Comparison of ENCODE assay signal across 9 mouse cellular contexts in the genomic region with DNA sequence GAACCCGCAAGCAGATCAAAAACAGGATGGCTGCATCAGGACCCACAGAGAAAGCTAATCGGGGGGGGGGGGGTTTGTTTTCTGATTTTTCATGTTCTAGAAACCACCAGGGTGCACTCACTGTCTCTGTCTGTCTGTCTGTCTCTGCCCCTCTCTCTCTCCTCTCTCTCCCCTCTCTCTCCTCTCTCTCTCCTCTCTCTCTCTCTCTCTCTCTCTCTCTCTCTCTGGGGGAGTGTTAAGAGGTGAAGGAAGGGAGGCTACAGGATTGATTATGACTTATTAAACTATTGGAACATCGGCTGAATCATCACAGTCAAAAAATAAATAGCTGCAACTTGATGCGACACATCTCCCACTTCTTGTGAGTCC. TPM values are rescaled to one million over a fixed set of nuclear protein-coding genes. Genes with fewer than 3 reads are reported as not detected.
A peak's percentile ranks its signal among the peaks of the same experiment; 100 is the strongest.
DNase-seq lines count a peak whose midpoint lies in the region; ATAC-seq lines count a peak whose summit lies in the region.
"Had no signal": no experiment of that assay in that cellular context is flagged by ENCODE, and none has a peak within 500 bp of the region (broad histone marks: within the 10 kb centered on the region; RNA-seq: fewer than 3 reads in every experiment).

No protein-coding gene starts in this region.

- H3K27me3 ChIP-seq in heart, embryonic 16.5 days (ENCODE audit: control insufficient read depth, insufficient read depth, low read length): peaks cover 34% of the 10 kb centered on the region
- no peaks in the 10 kb centered on the region for H3K27me3 ChIP-seq in hindbrain, embryonic 15.5 days
- peaks cover 57% of the 10 kb centered on the region for H3K27me3 ChIP-seq in midbrain, embryonic 13.5 days

- H3K27ac ChIP-seq in heart, embryonic 16.5 days (ENCODE audit: low read length): no peak overlapping the region
- H3K27ac ChIP-seq in brown adipose tissue, adult 24 weeks (replicated peaks; ENCODE audit: low read depth, low read length): no peak overlapping the region
- H3K27ac ChIP-seq in hindbrain, embryonic 15.5 days (replicated peaks): no peak overlapping the region
- no peak overlapping the region for H3K27ac ChIP-seq in midbrain, embryonic 13.5 days

- no peak for DNase-seq in heart, postnatal 4 days
- no peak for DNase-seq in cerebellum, postnatal 25 days
- no peak for DNase-seq in testis, postnatal 10 days (ENCODE audit: low spot score)
- no peak for DNase-seq in layer of hippocampus, postnatal 25 days (ENCODE audit: extremely low spot score in 1 of 2, low spot score in 1 of 2)

- peak overlapping the region; percentile 85 for H3K4me2 ChIP-seq in heart, embryonic 16.5 days (ENCODE audit: low read depth, low read length)
- H3K4me2 ChIP-seq in hindbrain, embryonic 15.5 days: peak overlapping the region; percentile 98
- peak overlapping the region; percentile 93 for H3K4me2 ChIP-seq in midbrain, embryonic 13.5 days (replicated peaks)

- WGBS in heart, embryonic 16.5 days: 30% methylated on average over 4 of the region's 4 CpGs
- 19% methylated on average over 4 of the region's 4 CpGs for WGBS in hindbrain, embryonic 15.5 days
- WGBS in midbrain, embryonic 13.5 days: 29% methylated on average over 4 of the region's 4 CpGs

- no peaks in the 10 kb centered on the region for H3K36me3 ChIP-seq in heart, embryonic 16.5 days (ENCODE audit: control insufficient read depth, insufficient read depth)
- H3K36me3 ChIP-seq in hindbrain, embryonic 15.5 days: no peaks in the 10 kb centered on the region
- no peaks in the 10 kb centered on the region for H3K36me3 ChIP-seq in midbrain, embryonic 13.5 days

- no peak for ATAC-seq in heart, embryonic 16.5 days (replicated peaks; ENCODE audit: extremely low read depth, insufficient read depth, low FRiP score)
- ATAC-seq in hindbrain, embryonic 15.5 days (ENCODE audit: low FRiP score, low read depth): no peak
- ATAC-seq in midbrain, embryonic 13.5 days: no peak

- H3K4me1 ChIP-seq in heart, embryonic 16.5 days (ENCODE audit: control insufficient read depth, insufficient read depth, low read length): peaks cover 19% of the 10 kb centered on the region
- H3K4me1 ChIP-seq in brown adipose tissue, adult 24 weeks (ENCODE audit: control insufficient read depth, insufficient read depth, insufficient read length, low read length): peaks cover 4% of the 10 kb centered on the region; the same call in 1 of the 2 replicates
- peaks cover 31% of the 10 kb centered on the region for H3K4me1 ChIP-seq in hindbrain, embryonic 15.5 days (replicated peaks)
- H3K4me1 ChIP-seq in midbrain, embryonic 13.5 days (replicated peaks): peaks cover 44% of the 10 kb centered on the region

- no peak overlapping the region; the same call in 1 of the 2 replicates for H3K9ac ChIP-seq in heart, embryonic 16.5 days (ENCODE audit: low read length)
- H3K9ac ChIP-seq in hindbrain, embryonic 15.5 days: no peak overlapping the region
- H3K9ac ChIP-seq in midbrain, embryonic 13.5 days (replicated peaks): 0 out of 2 replicates have a peak overlapping the region, but pooled peaks have one; percentile 76

- no peaks in the 10 kb centered on the region for H3K9me3 ChIP-seq in heart, embryonic 16.5 days (replicated peaks; ENCODE audit: control insufficient read depth, low read length)
- H3K9me3 ChIP-seq in hindbrain, embryonic 15.5 days: no peaks in the 10 kb centered on the region
- no peaks in the 10 kb centered on the region for H3K9me3 ChIP-seq in midbrain, embryonic 13.5 days

- H3K4me3 ChIP-seq in heart, embryonic 16.5 days (ENCODE audit: low read length): peak overlapping the region; percentile 57
- peak overlapping the region; percentile 38; the same call in 1 of the 2 replicates for H3K4me3 ChIP-seq in brown adipose tissue, adult 24 weeks (ENCODE audit: insufficient read depth, low read depth, low read length)
- H3K4me3 ChIP-seq in hindbrain, embryonic 15.5 days: peak overlapping the region; percentile 58
- peak overlapping the region; percentile 57 for H3K4me3 ChIP-seq in midbrain, embryonic 13.5 days (replicated peaks)

RNA-seq across cellular contexts. Expression of a gene that starts 0.9 kb away (rescaled TPM):
- 1.2 and 2.6 TPM in 2 replicates for polyA plus RNA-seq in heart, embryonic 16.5 days (2015; fragmentation: Nextera tagmentation; extraction: Ambion mirVana)
- total RNA-seq in heart, postnatal 4 days (2021): not detected
- polyA plus RNA-seq in brown adipose tissue, adult 24 weeks (2012; ENCODE audit: insufficient read depth, insufficient read length, missing spikeins): not detected in 2 replicates
- 26.8 and 28.1 TPM in 2 replicates for polyA plus RNA-seq in hindbrain, embryonic 15.5 days (2015; fragmentation: Nextera tagmentation; extraction: Ambion mirVana)
- polyA plus RNA-seq in midbrain, embryonic 13.5 days (2015; fragmentation: Nextera tagmentation; extraction: Ambion mirVana): 15.7 and 19.4 TPM in 2 replicates
- 10 to 100 TPM; 25.6 to 27.3 TPM for total RNA-seq in layer of hippocampus, postnatal 25 days (2021)
- total RNA-seq: monocyte, adult 5-6 weeks had no signal

RNA-seq across cellular contexts. Expression of a gene that starts 30.7 kb away (rescaled TPM):
- 15.5 and 18.6 TPM in 2 replicates for polyA plus RNA-seq in heart, embryonic 16.5 days (2015; fragmentation: Nextera tagmentation; extraction: Ambion mirVana)
- total RNA-seq in heart, postnatal 4 days (2021): 10 to 100 TPM; 17.5 to 19.5 TPM
- polyA plus RNA-seq in brown adipose tissue, adult 24 weeks (2012; ENCODE audit: insufficient read depth, insufficient read length, missing spikeins): 16.7 and 19.4 TPM in 2 replicates
- polyA plus RNA-seq in hindbrain, embryonic 15.5 days (2015; fragmentation: Nextera tagmentation; extraction: Ambion mirVana): 39.4 and 42.6 TPM in 2 replicates
- polyA plus RNA-seq in midbrain, embryonic 13.5 days (2015; fragmentation: Nextera tagmentation; extraction: Ambion mirVana): 31.7 and 33.2 TPM in 2 replicates
- 10 to 100 TPM; 53.4 to 64.0 TPM for total RNA-seq in layer of hippocampus, postnatal 25 days (2021)

RNA-seq across cellular contexts. Expression of a gene that starts 31.6 kb away (rescaled TPM):
- 11.9 and 16.2 TPM in 2 replicates for polyA plus RNA-seq in heart, embryonic 16.5 days (2015; fragmentation: Nextera tagmentation; extraction: Ambion mirVana)
- 1 to 10 TPM; 8.2 to 9.5 TPM for total RNA-seq in heart, postnatal 4 days (2021)
- polyA plus RNA-seq in brown adipose tissue, adult 24 weeks (2012; ENCODE audit: insufficient read depth, insufficient read length, missing spikeins): 6.5 and 7.0 TPM in 2 replicates
- 34.2 and 35.0 TPM in 2 replicates for polyA plus RNA-seq in hindbrain, embryonic 15.5 days (2015; fragmentation: Nextera tagmentation; extraction: Ambion mirVana)
- polyA plus RNA-seq in midbrain, embryonic 13.5 days (2015; fragmentation: Nextera tagmentation; extraction: Ambion mirVana): 29.8 and 31.2 TPM in 2 replicates
- total RNA-seq in layer of hippocampus, postnatal 25 days (2021): 10 to 100 TPM; 23.0 to 23.3 TPM
